Mouse (Mus musculus) erythroid progenitor cell, adult 5-6 weeks (primary cell): ENCODE results near the gene Majin. TPM values are rescaled to one million over a fixed set of nuclear protein-coding genes. Genes with fewer than 3 reads are reported as not detected.

ENCODE experiments used
- ATAC-seq: replicated peaks from 2 replicates; pipeline ENCODE4 v1.8.0; 2016; ENCODE audit warnings: moderate number of reproducible peaks, mild to moderate bottlenecking, moderate TSS enrichment, inconsistent platforms; ENCODE audit not compliant: poor library complexity, low FRiP score, severe bottlenecking
- total RNA-seq, 2 experiments: library from RNA; stranded (forward) in 1 of 2; stranded (reverse) in 1 of 2; fragments of 150-400 nt in 1 of 2; fragments of 186-747, 209-891 nt in 1 of 2; gene quantifications; 2 replicates each; pipeline versions ENCODE4 v1.2.3 to v1.2.4; 2015 to 2017; ENCODE audit warnings: low replicate concordance in 2 of 2

The Majin gene
- total RNA-seq, 2 experiments from 2014 or later, result not detected

- no peak for ATAC-seq
These were observed 76.2 kb downstream of the Majin start for GRCm38 (mm10) chr19:6260428-6260827.

GRCm38 (mm10) chr19:6260946-6261345 lies 76.8 kb downstream of the Majin start:
- no peak for ATAC-seq

- no peak for ATAC-seq
These were observed 77.2 kb downstream of the Majin start for GRCm38 (mm10) chr19:6261379-6261778.

GRCm38 (mm10) chr19:6262222-6262621 lies 78.0 kb downstream of the Majin start:
- peak; percentile 61; the same call in 1 of the 2 replicates for ATAC-seq

- ATAC-seq, result no peak
These were observed 78.7 kb downstream of the Majin start for GRCm38 (mm10) chr19:6262839-6263433.

- no peak for ATAC-seq
These were observed 80.0 kb downstream of the Majin start for GRCm38 (mm10) chr19:6264200-6264599.

- no peak for ATAC-seq
These were observed 80.8 kb downstream of the Majin start for GRCm38 (mm10) chr19:6264945-6265344.

GRCm38 (mm10) chr19:6265727-6266182 lies 81.6 kb downstream of the Majin start:
- no peak for ATAC-seq

- 0 out of 2 replicates have a peak, but pooled peaks have one; percentile 2 for ATAC-seq
These were observed 83.3 kb downstream of the Majin start for GRCm38 (mm10) chr19:6267306-6268169.

GRCm38 (mm10) chr19:6268170-6268528 lies 84.0 kb downstream of the Majin start:
- peak; percentile 82 for ATAC-seq

GRCm38 (mm10) chr19:6268670-6269132 lies 84.5 kb downstream of the Majin start:
- ATAC-seq, result no peak

GRCm38 (mm10) chr19:6269798-6270475 lies 85.7 kb downstream of the Majin start:
- ATAC-seq, result no peak

- ATAC-seq, result no peak
These were observed 86.5 kb downstream of the Majin start for GRCm38 (mm10) chr19:6270661-6271060.

GRCm38 (mm10) chr19:6271206-6271605 lies 87.0 kb downstream of the Majin start:
- ATAC-seq, result no peak

- no peak for ATAC-seq
These were observed 87.9 kb downstream of the Majin start for GRCm38 (mm10) chr19:6272053-6272452.

- no peak for ATAC-seq
These were observed 88.5 kb downstream of the Majin start for GRCm38 (mm10) chr19:6272738-6273137.

GRCm38 (mm10) chr19:6273592-6273991 lies 89.4 kb downstream of the Majin start:
- no peak for ATAC-seq
